Mouse (Mus musculus): ENCODE measurements around the gene Ada.
A peak's percentile ranks its signal among the peaks of the same experiment; 100 is the strongest.
"Not testable (repeated sequence)": the region's sequence is repeated elsewhere in the genome, so short reads cannot be mapped to it uniquely, and the experiment has no call there.

The Ada gene

DNA sequence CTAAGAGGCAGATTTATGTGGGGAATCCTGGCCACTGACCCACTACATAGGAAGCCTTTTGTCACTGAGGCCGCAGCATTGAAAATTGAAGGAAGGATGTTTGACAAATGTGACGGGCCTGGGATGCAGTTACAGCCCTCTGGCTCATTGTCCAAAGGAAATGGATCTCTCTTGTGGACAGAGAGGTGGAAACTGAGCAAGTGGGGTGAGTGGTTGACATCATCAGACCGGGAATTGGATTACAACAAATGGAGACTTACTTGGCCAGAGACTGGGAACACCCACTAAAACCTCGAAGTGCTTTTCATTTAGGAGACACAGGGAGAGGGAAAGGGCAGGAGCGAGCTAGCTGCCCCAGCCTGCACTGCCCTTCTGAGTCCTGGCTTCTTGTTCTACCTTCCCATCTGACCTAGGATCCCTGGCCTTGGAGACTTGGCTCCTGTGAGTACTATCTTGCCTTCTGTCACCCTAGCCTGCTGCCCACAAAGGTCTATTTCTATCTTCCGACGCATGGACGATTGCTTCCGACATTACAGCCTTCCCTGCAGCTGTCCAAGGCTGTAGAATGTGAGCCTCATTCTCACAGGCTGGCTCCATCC lies 56.2 kb downstream of the Ada start:
- no peak for DNase-seq

DNA sequence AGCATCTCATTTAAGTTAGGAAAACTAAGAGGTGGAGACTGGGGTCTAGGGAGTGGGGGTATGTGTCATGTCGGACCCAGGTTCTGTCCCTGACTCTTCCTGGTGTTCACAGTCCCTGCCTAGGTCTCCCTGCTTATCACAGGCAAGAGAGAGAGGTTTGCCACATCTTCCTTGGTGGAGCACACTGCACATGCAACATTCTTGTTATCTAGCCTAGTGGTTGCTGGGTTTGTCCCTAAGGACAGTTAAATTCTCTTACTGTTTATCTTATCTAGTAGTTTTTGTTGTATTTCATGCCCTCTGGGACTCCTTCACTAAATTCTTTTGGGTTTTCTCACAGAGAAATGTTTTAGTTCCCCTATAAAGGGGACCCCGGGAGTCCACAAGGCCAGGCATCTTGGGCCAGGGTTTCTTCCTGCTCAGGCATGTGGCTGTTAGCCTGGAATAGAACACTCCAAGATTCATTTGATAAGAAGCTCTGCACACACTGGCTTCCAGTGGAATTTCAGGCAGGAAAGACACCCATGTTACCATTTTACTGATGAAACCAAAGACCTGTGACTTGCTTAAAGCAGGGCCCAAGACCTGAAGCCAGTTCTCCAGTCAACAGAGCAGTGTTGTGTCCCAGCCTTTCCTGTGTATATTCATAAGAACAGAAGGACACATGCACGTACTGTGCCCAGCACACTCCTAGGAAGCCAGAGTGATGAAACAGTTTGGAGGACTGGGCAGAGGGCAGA lies 57.0 kb downstream of the Ada start:
- no peak for DNase-seq

DNA sequence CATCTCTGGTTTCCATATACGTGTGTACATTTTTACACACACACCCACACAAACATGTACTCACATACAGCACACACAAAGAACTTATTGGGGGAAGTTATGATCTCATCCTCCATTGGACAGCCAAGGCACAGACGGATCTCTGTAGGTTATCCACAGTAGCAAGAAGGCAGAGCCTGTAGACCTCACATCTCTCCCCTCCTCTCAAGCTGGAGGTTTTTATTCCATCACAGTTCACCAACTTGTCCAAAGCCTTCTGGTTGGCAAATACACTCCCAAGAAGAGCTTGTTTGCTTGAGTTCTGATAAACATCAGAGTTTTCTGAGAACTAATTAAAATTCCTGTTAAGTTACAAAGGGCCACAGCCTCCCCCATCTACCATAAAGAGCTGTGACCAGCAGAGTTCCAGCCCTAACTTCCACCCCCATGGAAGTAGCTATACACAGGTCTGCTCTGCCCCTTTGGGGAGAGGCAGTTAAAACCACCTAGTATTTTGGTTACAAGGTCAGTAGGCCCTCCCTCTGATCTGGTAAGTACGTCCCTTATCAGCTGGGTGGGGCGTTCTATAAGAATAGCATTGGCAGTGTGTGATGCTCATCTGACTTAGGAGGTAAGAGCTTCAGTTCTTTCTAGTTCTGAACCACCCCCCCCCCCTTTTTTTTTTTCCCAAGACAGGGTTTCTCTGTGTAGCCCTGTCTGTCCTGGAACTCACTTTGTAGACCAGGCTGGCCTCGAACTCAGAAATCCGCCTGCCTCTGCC lies 58.0 kb downstream of the Ada start:
- DNase-seq = no peak

DNA sequence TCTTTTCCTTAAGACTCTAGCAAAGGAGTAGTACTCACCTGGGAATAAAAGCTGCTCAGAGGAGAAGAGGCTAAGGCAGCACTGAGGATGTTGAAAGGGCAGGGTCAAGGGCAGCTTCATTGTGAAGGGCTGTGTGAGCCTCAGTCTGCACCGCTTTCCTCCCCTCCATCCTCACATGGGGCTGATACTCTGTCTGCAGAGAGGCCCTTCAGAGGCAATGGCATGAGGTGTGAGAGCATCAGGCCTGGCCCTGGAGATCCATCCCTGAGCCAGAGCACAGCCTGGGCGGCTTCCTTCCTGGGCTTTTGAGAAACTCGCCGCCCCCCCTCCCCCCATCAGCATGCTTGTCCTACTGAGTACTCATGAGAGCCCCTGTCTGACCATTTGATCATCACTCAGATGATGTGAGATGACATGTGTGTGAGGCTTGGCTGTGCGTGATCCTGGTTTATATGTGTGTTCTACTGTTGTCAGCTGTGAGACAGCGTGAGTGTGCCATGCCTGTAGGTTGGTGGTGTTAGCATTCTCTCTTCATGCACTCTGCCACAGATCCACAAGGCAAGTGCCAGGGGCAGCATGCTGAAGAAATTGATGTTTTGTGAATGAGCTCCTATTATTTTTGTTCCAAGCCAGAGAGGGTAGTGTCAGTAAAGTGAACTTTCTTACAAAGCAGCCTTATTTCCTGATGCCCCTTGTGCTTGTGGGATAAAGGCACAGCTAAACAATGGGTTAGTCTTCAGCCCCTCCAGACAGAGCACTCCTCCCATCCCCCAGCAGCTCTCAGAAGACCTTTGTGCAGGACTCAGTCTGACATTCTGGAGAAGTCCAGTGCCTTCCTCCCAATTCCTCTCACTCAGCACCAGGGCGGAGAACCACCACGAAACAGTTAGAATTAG lies 59.4 kb downstream of the Ada start:
- peak; percentile 81 for DNase-seq

DNA sequence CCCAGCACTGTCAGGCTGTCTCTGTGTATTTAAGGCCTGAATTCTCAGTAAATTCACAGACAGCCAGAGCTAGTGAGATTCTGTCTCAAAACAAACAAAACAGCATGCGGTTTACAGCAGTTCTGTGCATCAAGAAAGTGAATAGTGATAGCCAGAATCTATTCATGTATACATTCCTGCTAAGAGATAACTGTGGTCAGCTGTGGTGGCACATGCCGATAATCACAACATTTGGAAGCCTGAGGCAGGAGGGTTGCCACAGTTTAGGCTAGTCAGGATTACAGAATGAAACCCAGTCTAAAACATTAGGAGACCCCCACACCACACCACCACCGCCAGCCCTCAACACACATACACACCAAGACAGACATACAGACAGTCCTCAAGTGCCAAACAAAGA lies 60.3 kb downstream of the Ada start:
- DNase-seq = no peak

DNA sequence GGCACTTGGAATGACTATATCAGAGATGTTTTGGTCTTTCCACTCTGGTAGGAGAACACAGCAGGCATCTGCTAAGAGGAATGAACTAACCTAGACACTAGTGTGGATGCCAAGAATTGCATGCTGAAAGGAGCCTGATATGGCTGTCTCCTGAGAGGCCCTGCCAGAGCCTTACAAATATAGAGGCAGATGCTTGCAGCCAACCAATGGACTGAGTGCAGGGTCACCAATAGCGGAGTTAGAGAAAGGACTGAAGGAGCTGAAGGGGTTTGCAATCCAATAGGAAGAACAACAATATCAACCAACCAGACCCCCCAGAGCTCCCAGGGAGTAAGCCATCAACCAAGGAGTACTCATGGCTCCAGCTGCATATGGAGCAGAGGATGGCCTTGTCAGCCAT lies 61.7 kb downstream of the Ada start:
- DNase-seq = not testable (repeated sequence)

DNA sequence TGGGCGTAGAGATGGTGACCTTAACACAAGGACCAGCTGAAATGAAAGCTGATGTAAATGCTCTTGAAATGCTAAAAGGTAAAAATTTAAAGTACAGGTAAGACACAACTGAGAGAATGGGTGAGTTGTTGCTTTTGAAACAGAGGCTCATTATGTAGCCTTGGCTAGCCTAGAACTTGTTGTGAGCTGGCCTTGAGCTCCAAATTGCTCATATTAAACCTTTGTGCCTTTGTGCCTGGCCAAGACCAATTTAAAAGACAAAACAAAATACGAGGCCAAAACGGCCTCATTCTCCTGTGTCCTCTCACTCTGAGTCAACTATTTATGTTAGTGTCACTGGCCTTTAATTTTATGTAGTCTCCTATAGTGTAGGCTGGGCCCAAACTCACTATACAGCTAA lies 63.2 kb downstream of the Ada start:
- DNase-seq = no peak

DNA sequence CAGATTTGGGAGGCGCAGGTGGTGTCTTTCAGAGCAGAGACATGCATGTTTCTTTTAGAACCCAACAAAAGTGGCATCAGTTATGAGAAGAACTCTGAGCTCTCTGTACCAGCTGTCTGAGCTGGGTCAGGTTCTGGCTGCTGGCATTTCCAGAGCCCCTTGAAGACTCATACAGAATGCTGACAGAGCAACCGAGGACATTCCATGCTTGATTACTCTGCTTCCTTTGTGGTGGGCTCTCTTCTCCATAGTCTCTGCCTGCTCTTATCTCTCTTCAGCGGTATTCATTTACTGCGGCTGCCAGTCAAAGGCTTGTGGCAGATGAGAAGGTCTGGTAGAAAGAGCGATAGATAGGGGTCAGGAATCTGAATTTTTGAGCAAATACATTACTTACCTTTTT lies 63.8 kb downstream of the Ada start:
- no peak for DNase-seq

DNA sequence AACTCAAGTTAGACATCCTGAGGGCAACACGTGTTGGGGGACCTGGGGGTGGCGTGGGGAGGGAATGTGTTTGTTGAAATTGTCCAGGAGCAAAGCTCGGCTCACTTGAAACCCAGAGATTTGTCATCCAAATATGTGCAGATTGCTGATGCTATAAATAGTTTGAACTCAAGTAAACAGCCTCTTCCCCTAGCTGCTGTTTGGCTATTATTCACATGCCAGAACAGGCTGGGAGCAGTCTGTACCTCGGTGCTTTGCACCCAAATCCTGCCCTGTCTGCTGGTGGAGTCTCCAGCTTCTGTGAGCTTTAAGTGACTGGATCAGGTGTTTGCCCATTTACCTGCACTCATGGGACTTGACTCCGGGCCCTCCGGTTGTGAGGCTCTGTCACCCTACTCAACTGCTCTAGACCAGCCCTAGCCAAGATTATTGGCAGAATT lies 64.3 kb downstream of the Ada start:
- no peak for DNase-seq

DNA sequence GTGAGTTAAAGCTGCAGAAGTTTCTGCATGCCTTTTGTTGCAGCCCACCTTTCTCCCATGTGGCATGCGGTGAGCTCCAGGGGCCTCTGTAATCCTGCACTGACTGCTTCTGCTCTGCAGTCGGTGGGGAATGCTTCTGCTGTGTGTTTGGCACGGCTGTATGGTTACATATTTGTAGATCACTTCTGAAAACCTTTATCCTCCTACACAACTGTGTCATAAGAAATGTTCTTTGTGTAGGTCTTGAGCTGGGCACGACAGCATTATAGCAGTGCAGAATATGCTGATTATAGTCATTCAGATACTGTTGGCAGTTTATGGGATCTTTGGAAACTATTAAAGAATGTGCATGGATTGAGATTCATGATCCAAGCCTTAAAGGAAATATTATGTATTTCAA lies 64.8 kb downstream of the Ada start:
- no peak for DNase-seq

DNA sequence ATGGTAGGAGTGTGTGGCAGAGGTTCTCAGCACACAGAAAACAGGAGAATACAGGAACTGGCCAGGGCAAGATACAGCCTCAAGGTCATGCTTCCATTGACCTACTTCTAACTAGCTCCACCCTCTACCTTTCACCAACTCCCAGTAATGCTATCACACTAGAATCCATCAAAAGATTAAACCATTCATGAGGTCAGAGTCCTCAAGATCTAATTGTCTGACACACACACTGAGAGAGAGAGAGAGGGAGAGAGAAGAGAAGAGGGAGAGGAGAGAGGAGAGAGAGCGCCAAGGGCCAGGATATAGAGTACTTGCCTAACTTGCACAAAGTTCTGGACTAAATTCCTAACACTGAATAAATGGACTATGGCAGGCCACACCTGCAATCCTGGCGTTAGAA lies 67.7 kb downstream of the Ada start:
- no peak for DNase-seq

DNA sequence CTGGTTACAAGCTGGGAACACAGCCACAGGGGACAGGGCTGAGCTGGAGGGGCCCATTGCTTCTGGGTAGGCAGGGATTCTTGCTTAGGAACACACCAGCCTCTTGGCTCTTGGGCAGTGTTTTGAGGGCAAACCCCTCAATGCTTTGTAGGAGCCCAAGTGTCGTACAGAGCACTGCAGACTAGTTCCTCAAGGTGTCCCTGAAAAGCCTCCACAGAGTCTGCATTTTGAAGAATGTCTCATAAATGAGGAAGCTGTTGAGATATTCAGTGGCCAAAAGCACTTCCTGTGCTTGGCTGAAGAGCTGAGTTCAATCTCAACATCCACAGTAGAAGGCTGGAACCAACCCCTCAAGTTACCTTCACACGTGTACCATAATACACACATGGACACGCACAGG lies 73.3 kb downstream of the Ada start:
- no peak for DNase-seq

All from retina, postnatal 1 day (tissue).